Mouse (Mus musculus) CH12.LX (cell line): ENCODE measurements around the gene Adgra1.

Source experiments
- BHLHE40 ChIP-seq: IDR thresholded peaks from 2 replicates; pipeline ENCODE4 v1.6.1; 2011; ENCODE audit warnings: mild to moderate bottlenecking, low read depth, low read length, improper control_type of control experiment
- CTCF ChIP-seq, 2 experiments: IDR thresholded peaks in 1 of 2; conservative IDR thresholded peaks in 1 of 2; 2 replicates each; pipeline ENCODE4 v1.5.1; 2011 to 2012; ENCODE audit warnings: low read depth in 2 of 2, low read length in 2 of 2, improper control_type of control experiment in 1 of 2, inconsistent platforms in 1 of 2, mild to moderate bottlenecking in 1 of 2, moderate library complexity in 1 of 2
- E2F4 ChIP-seq: IDR thresholded peaks from 2 replicates; pipeline ENCODE4 v1.6.1; 2011; ENCODE audit warnings: low read depth, low read length, improper control_type of control experiment; ENCODE audit not compliant: insufficient replicate concordance
- EP300 ChIP-seq: IDR thresholded peaks from 2 replicates; pipeline ENCODE4 v1.6.1; 2011; ENCODE audit warnings: low read length, improper control_type of control experiment
- HCFC1 ChIP-seq: IDR thresholded peaks from 2 replicates; pipeline ENCODE4 v1.6.1; 2012; ENCODE audit warnings: low read depth, mild to moderate bottlenecking, inconsistent platforms, low read length, improper control_type of control experiment
- JUN ChIP-seq: IDR thresholded peaks from 2 replicates; pipeline ENCODE4 v1.6.1; 2011; ENCODE audit warnings: low read depth, mild to moderate bottlenecking, low read length, improper control_type of control experiment, moderate library complexity; ENCODE audit not compliant: insufficient read depth
- MAFK ChIP-seq: IDR thresholded peaks from 2 replicates; pipeline ENCODE4 v1.6.1; 2011; ENCODE audit warnings: low read length, improper control_type of control experiment; ENCODE audit not compliant: insufficient replicate concordance
- MAZ ChIP-seq: IDR thresholded peaks from 2 replicates; pipeline ENCODE4 v1.6.1; 2012; ENCODE audit warnings: low read depth, mild to moderate bottlenecking, inconsistent platforms, low read length, improper control_type of control experiment, moderate library complexity
- MXI1 ChIP-seq: IDR thresholded peaks from 2 replicates; pipeline ENCODE4 v1.6.1; 2011; ENCODE audit warnings: mild to moderate bottlenecking, low read depth, low read length, improper control_type of control experiment
- POLR2A ChIP-seq: IDR thresholded peaks from 2 replicates; pipeline ENCODE4 v1.6.1; 2011; ENCODE audit warnings: low read depth, mild to moderate bottlenecking, improper control_type of control experiment, low read length
- TCF12 ChIP-seq: IDR thresholded peaks from 2 replicates; pipeline ENCODE4 v1.6.1; 2014; ENCODE audit warnings: low read depth, mild to moderate bottlenecking, inconsistent platforms, low read length, improper control_type of control experiment
- USF2 ChIP-seq: conservative IDR thresholded peaks from 2 replicates; pipeline ENCODE4 v1.6.1; 2011; ENCODE audit warnings: low read depth, low read length, improper control_type of control experiment
- ZC3H11A ChIP-seq: IDR thresholded peaks from 2 replicates; pipeline ENCODE4 v1.6.1; 2012; ENCODE audit warnings: low read depth, mild to moderate bottlenecking, inconsistent platforms, low read length, improper control_type of control experiment

DNA sequence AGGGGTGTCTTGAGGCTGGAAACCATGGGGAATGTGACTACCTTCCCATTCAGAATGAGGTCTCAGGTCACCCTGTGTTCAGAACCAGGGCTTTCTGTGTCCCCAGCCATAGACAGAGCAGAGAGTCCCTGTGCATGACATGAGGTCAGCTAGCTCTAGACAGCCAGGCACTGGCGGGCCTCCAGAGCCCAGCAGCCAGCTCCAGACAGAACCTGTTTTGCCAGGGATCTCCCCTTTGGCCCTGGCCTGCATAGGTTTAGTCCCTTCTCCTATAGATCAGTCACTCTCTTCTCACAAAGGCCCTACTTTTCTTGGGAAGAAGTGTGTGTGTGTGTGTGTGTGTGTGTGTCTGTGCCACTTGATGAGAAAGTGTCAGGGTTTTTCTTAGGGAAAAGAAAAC, 30.9 kb downstream of the Adgra1 start:
- TF ChIP-seq CTCF (conservative IDR thresholded peaks at IDR 0.05 in 1 of 2, IDR thresholded peaks at IDR 0.05 in 1 of 2; ENCODE audit: low read depth in 2 of 2, low read length in 2 of 2): no peak
- TF ChIP-seq USF2: no peak
- TF ChIP-seq POLR2A: no peak
- no peak for TF ChIP-seq MAZ
- no peak for TF ChIP-seq EP300
- no peak for TF ChIP-seq TCF12
- no peak for TF ChIP-seq MXI1
- TF ChIP-seq ZC3H11A: no peak
- TF ChIP-seq BHLHE40: no peak
- no peak for TF ChIP-seq JUN
- TF ChIP-seq MAFK: no peak
- no peak for TF ChIP-seq E2F4
- TF ChIP-seq HCFC1: no peak
